Mouse (Mus musculus) erythroblast, embryonic 14.5 days (primary cell): ENCODE data around the gene Wnt16. TPM values are rescaled to one million over a fixed set of nuclear protein-coding genes. Genes with fewer than 3 reads are reported as not detected.

Experiments used
- H3K27me3 ChIP-seq: 2 replicates; pipeline ENCODE4 v1.6.1; 2012; ENCODE audit warnings: inconsistent platforms; ENCODE audit not compliant: control insufficient read depth
- H3K36me3 ChIP-seq: 2 replicates; pipeline ENCODE4 v1.6.1; 2012; ENCODE audit warnings: mild to moderate bottlenecking, inconsistent platforms; ENCODE audit not compliant: control insufficient read depth
- H3K4me1 ChIP-seq: 2 replicates; pipeline ENCODE4 v1.6.1; 2012; ENCODE audit warnings: inconsistent platforms; ENCODE audit not compliant: control insufficient read depth
- H3K4me3 ChIP-seq: replicated peaks from 2 replicates; pipeline ENCODE3; 2012; ENCODE audit warnings: moderate library complexity, mild to moderate bottlenecking, inconsistent platforms
- H3K9me3 ChIP-seq: 2 replicates; pipeline ENCODE4 v1.6.1; 2012; ENCODE audit warnings: low read length, inconsistent platforms, mixed read lengths; ENCODE audit not compliant: control insufficient read depth
- GATA1 ChIP-seq: IDR thresholded peaks from 2 replicates; pipeline ENCODE4 v1.6.1; 2012; ENCODE audit warnings: low read length, inconsistent platforms, mixed read lengths
- TAL1 ChIP-seq: IDR thresholded peaks from 3 replicates; pipeline ENCODE4 v1.6.1; 2012; ENCODE audit warnings: low read length, inconsistent platforms, mixed read lengths
- polyA plus RNA-seq: library from polyadenylated mRNA; stranded (reverse); fragments of >175 nt; gene quantifications from 2 replicates; pipeline ENCODE4 v1.2.3, GENCODE M21; 2012

The Wnt16 gene
- polyA plus RNA-seq, 1 experiment: not detected

- Histone ChIP-seq H3K36me3 (peaks cover 6% of the 10 kb centered on the region; the same call in 1 of the 2 replicates), H3K4me3 (no peak overlapping the region), H3K27me3 (no peaks in the 10 kb centered on the region), H3K4me1 (peaks cover 11% of the 10 kb centered on the region), H3K9me3 (no peaks in the 10 kb centered on the region)
- no peak for TF ChIP-seq TAL1
- no peak for TF ChIP-seq GATA1
Observed at GRCm38 (mm10) chr6:22340779-22341178, 52.8 kb downstream of the Wnt16 start.

- H3K9me3 ChIP-seq: no peaks in the 10 kb centered on the region
- H3K36me3 ChIP-seq: peaks cover 4% of the 10 kb centered on the region; the same call in 1 of the 2 replicates
- TF ChIP-seq GATA1 (no peak), TAL1 (no peak)
- no peak overlapping the region for H3K4me3 ChIP-seq
- H3K4me1 ChIP-seq: peaks cover 12% of the 10 kb centered on the region
- no peaks in the 10 kb centered on the region for H3K27me3 ChIP-seq
Observed at GRCm38 (mm10) chr6:22343292-22343691, 55.3 kb downstream of the Wnt16 start.

GRCm38 (mm10) chr6:22343706-22344105 is 55.7 kb downstream of the Wnt16 start:
- TF ChIP-seq TAL1: no peak
- no peak for TF ChIP-seq GATA1
- H3K4me1 ChIP-seq: peaks cover 12% of the 10 kb centered on the region
- H3K27me3 ChIP-seq: no peaks in the 10 kb centered on the region
- no peaks in the 10 kb centered on the region for H3K9me3 ChIP-seq
- peaks cover 4% of the 10 kb centered on the region; the same call in 1 of the 2 replicates for H3K36me3 ChIP-seq
- H3K4me3 ChIP-seq: no peak overlapping the region

- no peaks in the 10 kb centered on the region for H3K27me3 ChIP-seq
- no peak for TF ChIP-seq GATA1
- TF ChIP-seq TAL1: no peak
- H3K9me3 ChIP-seq: no peaks in the 10 kb centered on the region
- no peak overlapping the region for H3K4me3 ChIP-seq
- peaks cover 13% of the 10 kb centered on the region for H3K4me1 ChIP-seq
- peaks cover 4% of the 10 kb centered on the region; the same call in 1 of the 2 replicates for H3K36me3 ChIP-seq
Observed at GRCm38 (mm10) chr6:22344443-22344842, 56.4 kb downstream of the Wnt16 start.

- TF ChIP-seq TAL1 (no peak), GATA1 (no peak)
- Histone ChIP-seq H3K4me1 (peaks cover 21% of the 10 kb centered on the region), H3K9me3 (no peaks in the 10 kb centered on the region), H3K27me3 (no peaks in the 10 kb centered on the region), H3K4me3 (no peak overlapping the region), H3K36me3 (no peaks in the 10 kb centered on the region)
Observed at GRCm38 (mm10) chr6:22347132-22347902, 59.3 kb downstream of the Wnt16 start.

Other genes starting within 250 kb of the Wnt16 start
- 0.14 and 0.17 TPM in 2 replicates for gene Fam3c, start 68.0 kb downstream of the Wnt16 start, polyA plus RNA-seq